Mouse (Mus musculus) CH12.LX (cell line): ENCODE data around the gene Gfi1b. TPM values are rescaled to one million over a fixed set of nuclear protein-coding genes. Genes with fewer than 3 reads are reported as not detected.

Experiments
- DNase-seq: peaks from one replicate; pipeline ENCODE4 v3.0.0-alpha.2; 2013; ENCODE audit errors: extremely low read depth
- H3K27ac ChIP-seq: 2 replicates; pipeline ENCODE4 v1.5.1; 2012; ENCODE audit warnings: low read depth, mild to moderate bottlenecking, control low read depth, moderate library complexity; ENCODE audit not compliant: insufficient read depth
- H3K27me3 ChIP-seq: replicated peaks from 2 replicates; pipeline ENCODE3; 2012; ENCODE audit warnings: inconsistent platforms
- H3K36me3 ChIP-seq, 2 experiments: replicated peaks in 1 of 2; 2 replicates each; pipeline versions ENCODE3 to v1.6.1; 2012; ENCODE audit warnings: inconsistent platforms in 1 of 2, low read length in 1 of 2, mild to moderate bottlenecking in 1 of 2, mixed read lengths in 1 of 2, moderate library complexity in 1 of 2; ENCODE audit not compliant: control insufficient read depth in 1 of 2, insufficient read depth in 1 of 2
- H3K4me1 ChIP-seq, 2 experiments: 2 replicates each; pipeline ENCODE4 v1.6.1; 2012; ENCODE audit warnings: inconsistent platforms in 1 of 2, moderate library complexity in 1 of 2; ENCODE audit not compliant: insufficient read depth in 2 of 2, control insufficient read depth in 1 of 2
- H3K4me2 ChIP-seq: 2 replicates; pipeline ENCODE4 v1.6.1; 2012; ENCODE audit warnings: low read depth, mild to moderate bottlenecking, control low read depth; ENCODE audit not compliant: poor library complexity, insufficient read depth, severe bottlenecking
- H3K4me3 ChIP-seq, 3 experiments: fragments of 150-350 bp in 1 of 3; sonication (generic) in 1 of 3; replicated peaks in 1 of 3; 2 replicates each; pipeline versions ENCODE3 to v1.5.1; 2011 to 2012; ENCODE audit warnings: low read depth in 2 of 3, low read length in 2 of 3, mild to moderate bottlenecking in 2 of 3, moderate library complexity in 2 of 3, control low read depth in 1 of 3, improper control_type of control experiment in 1 of 3, inconsistent platforms in 1 of 3, mixed read lengths in 1 of 3; ENCODE audit not compliant: poor library complexity in 1 of 3
- H3K79me2 ChIP-seq: replicated peaks from 2 replicates; pipeline ENCODE4 v1.6.1; 2012; ENCODE audit warnings: mild to moderate bottlenecking, moderate library complexity; ENCODE audit not compliant: control insufficient read depth, poor library complexity, insufficient read depth, severe bottlenecking; ENCODE audit errors: extremely low read depth
- H3K9ac ChIP-seq: 2 replicates; pipeline ENCODE4 v1.6.1; 2012; ENCODE audit warnings: low read depth, mild to moderate bottlenecking, control low read depth, moderate library complexity; ENCODE audit not compliant: insufficient read depth
- H3K9me3 ChIP-seq: replicated peaks from 2 replicates; pipeline ENCODE3; 2012; ENCODE audit warnings: low read length, inconsistent platforms, mixed read lengths
- CHD1 ChIP-seq: IDR thresholded peaks from 2 replicates; pipeline ENCODE4 v1.6.1; 2012; ENCODE audit warnings: low read depth, low read length, improper control_type of control experiment, inconsistent platforms
- CTCF ChIP-seq, 2 experiments: IDR thresholded peaks in 1 of 2; conservative IDR thresholded peaks in 1 of 2; 2 replicates each; pipeline ENCODE4 v1.5.1; 2011 to 2012; ENCODE audit warnings: low read depth in 2 of 2, low read length in 2 of 2, improper control_type of control experiment in 1 of 2, inconsistent platforms in 1 of 2, mild to moderate bottlenecking in 1 of 2, moderate library complexity in 1 of 2
- E2F4 ChIP-seq: IDR thresholded peaks from 2 replicates; pipeline ENCODE4 v1.6.1; 2011; ENCODE audit warnings: low read depth, low read length, improper control_type of control experiment; ENCODE audit not compliant: insufficient replicate concordance
- ELF1 ChIP-seq: IDR thresholded peaks from 2 replicates; pipeline ENCODE4 v1.6.1; 2014; ENCODE audit warnings: low read depth, mild to moderate bottlenecking, inconsistent platforms, low read length, improper control_type of control experiment
- EP300 ChIP-seq: IDR thresholded peaks from 2 replicates; pipeline ENCODE4 v1.6.1; 2011; ENCODE audit warnings: low read length, improper control_type of control experiment
- ETS1 ChIP-seq: conservative IDR thresholded peaks from 2 replicates; pipeline ENCODE4 v1.6.1; 2012; ENCODE audit warnings: low read depth, mild to moderate bottlenecking, inconsistent platforms, low read length, improper control_type of control experiment, moderate library complexity
- GABPA ChIP-seq: IDR thresholded peaks from 2 replicates; pipeline ENCODE4 v1.6.1; 2012; ENCODE audit warnings: low read depth, low read length, improper control_type of control experiment, inconsistent platforms; ENCODE audit not compliant: insufficient replicate concordance
- HCFC1 ChIP-seq: IDR thresholded peaks from 2 replicates; pipeline ENCODE4 v1.6.1; 2012; ENCODE audit warnings: low read depth, mild to moderate bottlenecking, inconsistent platforms, low read length, improper control_type of control experiment
- JUN ChIP-seq: IDR thresholded peaks from 2 replicates; pipeline ENCODE4 v1.6.1; 2011; ENCODE audit warnings: low read depth, mild to moderate bottlenecking, low read length, improper control_type of control experiment, moderate library complexity; ENCODE audit not compliant: insufficient read depth
- JUND ChIP-seq: conservative IDR thresholded peaks from 2 replicates; pipeline ENCODE4 v1.6.1; 2011; ENCODE audit warnings: low read depth, low read length, improper control_type of control experiment
- MAFK ChIP-seq: IDR thresholded peaks from 2 replicates; pipeline ENCODE4 v1.6.1; 2011; ENCODE audit warnings: low read length, improper control_type of control experiment; ENCODE audit not compliant: insufficient replicate concordance
- MAX ChIP-seq: IDR thresholded peaks from 2 replicates; pipeline ENCODE4 v1.6.1; 2011; ENCODE audit warnings: low read length, improper control_type of control experiment
- MAZ ChIP-seq: IDR thresholded peaks from 2 replicates; pipeline ENCODE4 v1.6.1; 2012; ENCODE audit warnings: low read depth, mild to moderate bottlenecking, inconsistent platforms, low read length, improper control_type of control experiment, moderate library complexity
- MEF2A ChIP-seq: IDR thresholded peaks from 2 replicates; pipeline ENCODE4 v1.6.1; 2014; ENCODE audit warnings: low read depth, mild to moderate bottlenecking, inconsistent platforms, low read length, improper control_type of control experiment, borderline replicate concordance
- MXI1 ChIP-seq: IDR thresholded peaks from 2 replicates; pipeline ENCODE4 v1.6.1; 2011; ENCODE audit warnings: mild to moderate bottlenecking, low read depth, low read length, improper control_type of control experiment
- NRF1 ChIP-seq: IDR thresholded peaks from 2 replicates; pipeline ENCODE4 v1.6.1; 2014; ENCODE audit warnings: low read depth, mild to moderate bottlenecking, inconsistent platforms, low read length, improper control_type of control experiment, moderate library complexity
- PAX5 ChIP-seq: IDR thresholded peaks from 2 replicates; pipeline ENCODE4 v1.6.1; 2012; ENCODE audit warnings: low read length, inconsistent platforms, mixed read lengths
- POLR2A ChIP-seq: IDR thresholded peaks from 2 replicates; pipeline ENCODE4 v1.6.1; 2011; ENCODE audit warnings: low read depth, mild to moderate bottlenecking, improper control_type of control experiment, low read length
- POLR2AphosphoS2 ChIP-seq: IDR thresholded peaks from 2 replicates; pipeline ENCODE4 v1.6.1; 2011; ENCODE audit warnings: low read depth, low read length, improper control_type of control experiment
- RAD21 ChIP-seq: IDR thresholded peaks from 2 replicates; pipeline ENCODE4 v1.6.1; 2011; ENCODE audit warnings: low read depth, mild to moderate bottlenecking, low read length, improper control_type of control experiment, moderate library complexity
- RCOR1 ChIP-seq: conservative IDR thresholded peaks from 2 replicates; pipeline ENCODE4 v1.6.1; 2012; ENCODE audit warnings: low read depth, mild to moderate bottlenecking, inconsistent platforms, low read length, improper control_type of control experiment
- SMC3 ChIP-seq: IDR thresholded peaks from 2 replicates; pipeline ENCODE4 v1.6.1; 2011; ENCODE audit warnings: low read depth, low read length, improper control_type of control experiment
- TCF12 ChIP-seq: IDR thresholded peaks from 2 replicates; pipeline ENCODE4 v1.6.1; 2014; ENCODE audit warnings: low read depth, mild to moderate bottlenecking, inconsistent platforms, low read length, improper control_type of control experiment
- UBTF ChIP-seq: IDR thresholded peaks from 2 replicates; pipeline ENCODE4 v1.6.1; 2012; ENCODE audit warnings: low read depth, mild to moderate bottlenecking, inconsistent platforms, low read length, improper control_type of control experiment, moderate library complexity
- USF1 ChIP-seq: IDR thresholded peaks from 2 replicates; pipeline ENCODE4 v1.6.1; 2014; ENCODE audit warnings: low read depth, mild to moderate bottlenecking, inconsistent platforms, low read length, improper control_type of control experiment
- USF2 ChIP-seq: conservative IDR thresholded peaks from 2 replicates; pipeline ENCODE4 v1.6.1; 2011; ENCODE audit warnings: low read depth, low read length, improper control_type of control experiment
- ZNF384 ChIP-seq: IDR thresholded peaks from 2 replicates; pipeline ENCODE4 v1.6.1; 2012; ENCODE audit warnings: low read depth, low read length, improper control_type of control experiment, inconsistent platforms
- dilution Hi-C: fragments of 300-500 bp; cut with MboI; formaldehyde crosslinking; loops from 2 replicates; pipeline ENCODE4 v1.14.3; 2020; ENCODE audit warnings: low sequenced_read_pairs; ENCODE audit not compliant: extremely low pct_unique_long_range_greater_than_20kb, extremely low pct_ligation_motif_present
- in situ Hi-C: fragments of 300-500 bp; cut with MboI; formaldehyde crosslinking; loops from 3 replicates; pipeline ENCODE4 v1.14.3; 2019; ENCODE audit warnings: low sequenced_read_pairs, low pct_ligation_motif_present, low pct_unique_long_range_greater_than_20kb, mixed read lengths
- polyA plus RNA-seq: library from polyadenylated mRNA; unstranded; fragments of >175 nt; gene quantifications from 2 replicates; pipeline ENCODE4 v1.2.1, GENCODE M21; 2012; ENCODE audit warnings: low read depth; ENCODE audit not compliant: insufficient read length
- total RNA-seq, 2 experiments: library from RNA; depleted of rRNA; stranded (reverse); fragments of 300-350 nt in 1 of 2; fragments of >200 nt in 1 of 2; gene quantifications; 2 replicates each; pipeline ENCODE4 v1.2.3; 2012 to 2014

Gfi1b gene
- total and polyA plus RNA-seq, 3 experiments = 0.19 to 0.87 TPM; not detected in 1

GRCm38 (mm10) chr2:28592809-28593208, 29.0 kb downstream of the Gfi1b start (continued):
- TF ChIP-seq JUND = no peak
- TF ChIP-seq HCFC1 = no peak
- no peak for TF ChIP-seq EP300
- no peak for TF ChIP-seq NRF1
- no peak for TF ChIP-seq CHD1
- no peak for TF ChIP-seq JUN
- TF ChIP-seq MAZ = no peak
- no peak for TF ChIP-seq MEF2A
- peak; percentile 81 for TF ChIP-seq RAD21
- peak; percentile 82 to 94 for TF ChIP-seq CTCF (conservative IDR thresholded peaks at IDR 0.05 in 1 of 2, IDR thresholded peaks at IDR 0.05 in 1 of 2; ENCODE audit: low read depth in 2 of 2, low read length in 2 of 2)
- TF ChIP-seq ZNF384 = no peak
- peak; percentile 85 for TF ChIP-seq SMC3
- TF ChIP-seq MAX = no peak
- TF ChIP-seq ETS1 = no peak
- TF ChIP-seq POLR2A = no peak
- no peak for TF ChIP-seq USF2
- no peak for TF ChIP-seq UBTF
- TF ChIP-seq POLR2AphosphoS2 = no peak

DNA sequence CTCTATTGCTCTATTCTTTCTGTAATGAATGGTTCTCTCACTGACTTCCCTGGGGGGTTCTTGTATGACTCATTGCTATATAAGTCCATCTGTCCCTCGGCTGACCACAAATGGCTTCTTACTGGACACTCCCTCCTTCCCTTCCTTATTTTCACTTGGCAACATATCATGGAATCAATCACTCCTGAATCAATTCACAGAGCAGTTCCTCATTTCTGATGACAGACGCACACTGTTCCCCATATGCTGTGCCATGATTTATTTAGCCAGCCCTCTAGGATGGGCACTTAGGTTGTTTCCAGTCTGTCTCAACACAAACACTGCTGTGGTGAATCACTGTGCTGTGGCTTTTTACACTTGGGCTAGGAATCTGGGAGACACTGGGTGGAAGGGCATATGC, 30.3 kb downstream of the Gfi1b start:
- Histone ChIP-seq H3K9ac (no peak overlapping the region), H3K9me3 (no peaks in the 10 kb centered on the region), H3K79me2 (no peaks in the 10 kb centered on the region), H3K36me3 (no peaks in the 10 kb centered on the region), H3K4me2 (no peak overlapping the region), H3K4me3 (no peak overlapping the region), H3K27ac (no peak overlapping the region), H3K4me1 (peaks cover 9 to 14% of the 10 kb centered on the region in 2 experiments)
- no peak for DNase-seq
- dilution Hi-C loops = no loop called here
- TF ChIP-seq USF2 (no peak), MAFK (no peak), JUND (no peak), POLR2A (no peak), HCFC1 (no peak), USF1 (no peak), UBTF (no peak), MAX (no peak), ELF1 (no peak), RCOR1 (no peak), SMC3 (no peak), MXI1 (no peak), PAX5 (no peak), CTCF (conservative IDR thresholded peaks at IDR 0.05 in 1 of 2, IDR thresholded peaks at IDR 0.05 in 1 of 2; ENCODE audit: low read depth in 2 of 2, low read length in 2 of 2) (no peak), POLR2AphosphoS2 (no peak), CHD1 (no peak), GABPA (no peak), E2F4 (no peak), TCF12 (no peak)
- TF ChIP-seq, all 38 proteins: peak for 0
- in situ Hi-C loops = loop anchor here (5.0 kb wide), 1 partner anchor 36 kb away; no protein-coding TSS in a partner anchor
- H3K27me3 ChIP-seq = peaks cover 18% of the 10 kb centered on the region
